Mouse (Mus musculus) urinary bladder, postnatal 4 days (tissue): ENCODE results near the gene Cops9.

Experiments used
- DNase-seq, 2 experiments: peaks; one replicate each; pipeline ENCODE4 v3.0.0; 2021 to 2022; ENCODE audit warnings: low spot score in 2 of 2

The Cops9 gene

DNA sequence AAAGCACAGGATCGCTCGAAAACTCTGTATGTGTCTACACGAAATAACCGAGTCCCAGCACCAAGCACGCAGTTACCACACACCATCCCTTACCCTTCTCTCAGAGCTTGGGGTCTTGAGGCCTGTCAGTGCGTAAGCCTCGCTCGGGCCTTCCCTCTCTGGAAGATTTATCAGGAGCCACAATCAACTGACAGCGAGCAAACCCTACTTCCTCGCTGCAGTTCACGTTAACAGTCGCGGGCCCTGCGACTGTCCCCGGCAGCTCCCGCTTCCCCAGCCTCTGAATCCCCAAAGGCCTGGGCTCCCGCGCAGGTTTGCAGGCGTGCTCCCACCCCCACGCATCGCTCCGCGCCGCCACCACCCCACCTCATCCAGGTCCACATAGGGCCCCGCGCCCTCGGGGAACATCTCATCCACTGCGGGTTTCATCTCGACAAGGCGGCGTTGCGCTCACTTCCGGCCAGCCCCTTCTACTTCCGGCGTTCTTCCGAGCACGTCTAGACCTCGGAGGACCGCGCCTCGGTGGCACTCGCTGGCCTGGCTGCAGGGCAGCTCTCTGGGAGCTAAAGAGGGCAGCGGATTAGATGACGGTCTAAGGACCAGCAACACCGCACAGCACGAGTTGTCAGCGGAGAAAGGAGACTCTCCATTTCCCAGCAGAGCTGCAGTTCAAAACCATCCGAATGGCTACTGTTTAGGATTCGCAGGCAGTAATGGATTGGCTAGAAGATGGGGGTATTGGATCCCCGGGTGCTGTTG, at the start of gene Cops9:
TSS of gene Cops9 (minus strand) at position 472 of the 759 bp plus-strand sequence.
- peak; percentile 81 to 88 for DNase-seq

DNA sequence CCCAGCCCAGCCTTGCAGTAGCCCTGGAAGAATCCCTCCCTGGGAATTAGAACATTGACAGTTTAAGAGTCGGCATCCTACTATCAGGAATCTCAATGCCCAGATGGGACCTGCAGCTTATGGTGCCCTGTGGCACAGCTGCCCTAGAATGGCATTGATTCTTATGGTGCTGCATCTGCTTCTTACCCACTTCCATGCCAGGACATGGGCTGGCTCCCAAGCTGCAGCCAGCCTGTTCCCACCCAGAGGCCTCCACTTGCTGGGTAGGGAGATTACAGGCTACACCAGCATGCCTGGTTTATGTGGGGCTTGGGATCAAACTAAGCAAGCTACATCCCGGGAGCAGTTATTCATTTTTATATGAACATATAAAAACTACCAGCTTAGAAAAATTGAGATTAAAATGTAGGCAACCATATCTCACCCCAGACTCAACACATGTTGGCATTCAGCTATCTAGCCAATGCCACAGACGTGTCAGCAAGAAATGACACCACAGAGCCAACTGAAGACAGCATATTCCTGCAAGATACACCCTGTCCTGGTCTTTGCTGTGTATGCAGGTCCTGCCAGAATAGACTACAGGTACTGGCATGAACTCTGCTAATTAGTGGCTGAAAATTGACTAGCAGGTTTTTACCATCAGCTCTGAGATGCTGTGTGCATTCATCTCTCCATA, 49.5 kb upstream of the Cops9 start:
- no peak for DNase-seq

DNA sequence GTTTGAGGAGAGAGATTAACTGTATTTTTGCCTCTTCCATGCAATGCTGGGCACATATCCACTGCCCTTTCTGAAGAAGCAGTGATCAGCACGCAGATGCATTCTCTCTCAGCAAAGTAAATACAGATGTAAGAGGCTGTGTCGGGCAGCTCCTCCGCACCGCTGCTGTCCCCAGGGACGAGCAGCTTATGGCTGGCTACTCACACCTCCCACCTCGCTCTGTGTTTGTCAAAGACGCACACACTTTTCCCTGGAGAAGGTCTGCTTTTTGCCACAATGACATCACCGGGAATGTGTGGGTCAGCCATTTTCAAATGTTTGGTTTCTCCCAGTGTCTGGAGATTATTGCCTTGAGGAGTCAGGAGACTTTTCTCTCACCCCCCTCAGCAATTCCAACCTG, 45.2 kb upstream of the Cops9 start:
- no peak for DNase-seq

DNA sequence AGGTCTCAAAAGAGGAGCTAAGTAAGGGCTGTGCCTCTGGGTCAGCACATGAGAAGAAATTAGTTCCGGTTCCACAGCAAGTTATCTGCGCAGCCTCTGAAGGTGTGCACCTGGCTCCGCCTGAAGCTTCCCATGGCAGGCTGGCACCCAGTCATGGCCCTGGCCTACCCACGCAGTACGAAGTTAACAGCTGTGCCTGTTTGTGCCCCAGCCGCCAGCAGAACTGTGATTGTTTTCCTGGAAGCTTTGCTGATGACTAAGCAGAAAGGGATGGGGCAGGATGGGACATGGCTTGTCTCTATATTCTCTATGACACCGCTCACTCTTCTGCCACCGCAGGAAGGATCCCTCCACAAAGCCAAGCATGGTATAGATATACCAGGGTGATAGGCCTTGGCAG, 41.4 kb upstream of the Cops9 start:
- no peak for DNase-seq

DNA sequence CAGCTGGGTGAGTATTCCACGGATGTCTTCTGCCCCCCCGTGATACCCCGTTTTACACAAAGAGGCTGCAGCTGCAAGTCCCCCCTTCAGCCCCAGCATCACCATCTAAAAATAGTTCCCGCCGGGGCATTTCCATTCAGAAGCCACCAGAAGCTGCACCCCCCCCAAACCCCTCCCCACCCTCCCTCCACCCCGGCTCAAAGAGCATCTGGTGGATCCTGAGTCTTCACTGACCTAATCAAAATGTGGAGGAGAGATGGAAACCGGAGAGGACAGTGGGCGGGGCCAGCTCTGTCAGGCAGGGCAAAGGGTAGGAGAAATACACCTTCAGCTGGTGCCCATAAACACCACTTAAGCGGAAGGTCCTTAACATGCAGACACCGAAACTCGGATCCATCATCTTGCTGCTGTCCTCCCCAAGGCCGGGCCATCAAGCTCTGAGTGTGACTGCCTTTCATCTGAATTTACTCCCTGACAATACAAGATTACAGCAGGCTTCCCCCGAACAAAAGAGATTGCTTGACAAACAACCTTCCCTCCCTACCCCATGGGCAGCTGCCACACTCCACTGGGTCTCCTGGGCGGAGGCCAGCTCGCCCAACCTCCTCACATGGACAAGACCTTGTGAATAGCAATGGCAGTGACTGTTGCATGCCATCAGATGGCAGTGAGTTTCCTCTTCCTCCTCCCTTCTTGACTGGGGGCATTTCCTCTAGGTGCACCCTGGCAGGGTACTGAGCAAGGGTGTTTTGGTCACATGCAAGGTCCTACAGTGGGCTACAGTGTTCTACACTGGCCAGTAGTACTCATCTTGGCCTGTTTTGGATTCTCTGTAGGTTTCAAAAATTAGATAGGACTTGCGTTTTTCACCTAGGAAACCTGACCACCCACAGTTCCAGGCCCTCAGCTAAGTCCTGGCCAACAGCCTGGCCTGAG, 39.2 kb upstream of the Cops9 start:
- no peak for DNase-seq

DNA sequence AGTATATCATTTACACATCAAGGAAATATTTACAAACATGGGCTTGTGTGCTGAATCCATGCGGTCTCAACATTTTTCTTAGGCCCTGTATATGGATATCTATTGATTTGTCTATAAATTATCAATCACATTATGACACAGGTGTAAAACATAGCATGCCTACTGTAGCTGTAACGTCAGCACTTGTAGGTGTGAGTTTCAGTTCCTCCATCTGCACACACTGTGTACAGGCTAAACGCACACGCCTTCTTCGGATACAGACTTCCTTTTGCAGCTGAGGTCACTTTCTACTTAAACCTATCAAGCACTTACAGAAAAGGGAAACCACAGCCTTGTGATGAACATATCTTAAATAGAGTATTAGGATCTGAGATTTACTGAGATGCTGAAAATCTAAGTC, 37.0 kb upstream of the Cops9 start:
- no peak for DNase-seq

DNA sequence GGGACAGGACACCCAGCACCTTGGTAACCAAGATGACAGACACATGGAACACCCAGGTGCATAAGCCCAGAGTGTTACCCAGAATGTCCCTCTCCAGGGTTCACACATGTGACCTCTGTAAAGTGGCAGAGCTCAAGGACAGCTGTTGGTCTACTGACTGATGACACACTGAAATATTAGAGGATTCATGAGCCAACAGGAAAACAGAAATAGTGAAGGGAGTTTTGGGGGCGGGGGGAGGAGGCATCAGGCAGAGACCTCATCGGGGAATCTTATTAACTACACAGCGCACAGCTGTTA, 34.8 kb upstream of the Cops9 start:
- DNase-seq = no peak

DNA sequence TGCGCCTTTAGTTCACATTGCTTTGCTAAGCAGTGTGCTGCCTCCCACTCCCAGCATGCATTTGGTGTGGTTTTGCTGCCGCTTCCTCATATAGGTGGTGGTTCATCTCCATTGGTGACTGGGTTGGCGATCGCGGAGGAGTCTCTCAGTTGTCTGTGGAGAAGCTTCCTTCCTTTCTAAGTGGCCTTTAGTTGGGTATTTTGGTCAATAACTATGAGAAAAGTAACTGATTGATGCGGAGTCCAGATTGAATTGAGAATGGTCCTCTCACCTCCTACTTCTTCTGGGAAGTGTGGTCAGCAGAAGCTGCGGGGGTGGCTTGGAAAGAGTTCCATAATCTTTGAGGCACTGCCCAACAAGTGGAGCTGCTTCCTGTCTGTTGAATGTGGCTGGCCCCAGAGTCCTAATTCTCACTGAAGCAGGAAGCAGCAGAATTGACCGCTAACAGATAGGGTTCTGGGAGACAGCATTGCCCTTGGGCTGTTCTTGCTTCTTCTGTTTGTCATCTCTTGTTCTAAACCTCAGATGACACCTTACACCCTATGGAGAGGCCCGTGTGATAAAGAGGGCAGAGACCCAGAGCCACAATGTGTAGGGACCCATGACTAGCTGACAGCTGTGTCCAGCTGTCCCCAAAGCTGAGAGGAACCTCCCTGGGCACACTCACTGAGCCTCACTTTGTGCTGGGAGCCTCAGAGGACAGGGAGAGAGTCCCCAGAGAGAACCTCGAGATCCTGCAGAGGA, 34.3 kb upstream of the Cops9 start:
- DNase-seq = no peak

DNA sequence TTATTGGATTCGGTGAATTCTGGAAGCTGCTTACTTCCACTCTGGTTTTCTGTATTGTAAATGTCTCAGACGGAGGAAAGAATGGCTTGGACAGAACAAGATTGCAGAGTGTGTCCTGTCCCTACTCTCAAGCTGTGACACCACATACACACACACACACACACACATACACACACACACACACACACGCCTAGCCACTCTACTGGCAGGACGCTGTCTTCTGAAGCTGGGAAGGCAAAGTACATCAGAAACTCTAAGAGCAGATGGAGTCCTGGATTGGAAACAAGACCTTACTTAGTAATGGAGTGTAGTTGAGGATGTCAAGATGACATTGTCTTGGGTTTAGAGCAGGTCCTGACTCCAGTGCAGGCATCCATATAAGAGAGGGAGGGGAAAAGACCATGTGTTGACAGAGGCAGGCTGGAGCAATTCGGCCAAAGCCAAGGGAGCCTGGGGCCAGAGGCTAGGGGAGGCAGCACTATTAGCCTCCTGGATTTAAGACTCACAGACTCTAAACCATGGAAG, 31.5 kb upstream of the Cops9 start:
- DNase-seq = no peak

DNA sequence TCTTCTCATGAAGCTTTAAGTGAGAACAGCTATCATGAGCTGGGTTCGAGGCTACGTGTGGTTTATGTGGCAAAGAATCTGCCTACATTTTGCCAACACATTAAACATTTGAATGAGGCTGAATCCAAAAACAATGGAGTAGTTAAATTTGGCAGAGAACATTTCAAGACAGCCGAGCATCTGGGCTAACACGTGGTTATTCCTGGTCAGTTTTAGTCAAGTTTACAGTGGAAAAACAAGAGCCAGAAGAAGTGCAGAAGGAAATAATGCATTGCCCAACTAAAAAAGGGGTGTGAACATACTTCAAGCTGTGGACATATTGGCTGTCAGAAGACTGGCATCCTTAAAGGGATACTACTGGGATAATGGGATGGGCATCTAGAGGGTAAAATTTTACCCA, 29.5 kb upstream of the Cops9 start:
- no peak for DNase-seq

DNA sequence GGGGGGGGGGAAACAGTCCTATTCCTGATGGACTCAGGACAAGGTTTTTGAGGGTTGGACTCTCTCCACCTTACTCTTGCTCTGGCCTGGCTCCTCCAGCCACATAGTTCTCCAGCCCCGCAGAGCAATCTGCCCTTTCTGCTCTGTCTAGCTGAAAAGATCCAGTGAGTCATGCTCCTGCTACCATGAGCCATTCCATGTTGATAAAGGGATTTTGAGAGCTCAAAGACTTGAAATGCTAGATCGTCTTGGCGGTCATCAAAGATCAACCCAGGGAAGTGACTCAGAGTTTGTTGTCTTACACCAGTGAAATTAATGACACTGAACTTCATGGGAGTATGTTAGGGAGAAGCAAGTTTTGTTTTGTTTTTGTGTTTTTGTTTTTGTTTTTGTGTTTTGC, 27.6 kb upstream of the Cops9 start:
- no peak for DNase-seq

DNA sequence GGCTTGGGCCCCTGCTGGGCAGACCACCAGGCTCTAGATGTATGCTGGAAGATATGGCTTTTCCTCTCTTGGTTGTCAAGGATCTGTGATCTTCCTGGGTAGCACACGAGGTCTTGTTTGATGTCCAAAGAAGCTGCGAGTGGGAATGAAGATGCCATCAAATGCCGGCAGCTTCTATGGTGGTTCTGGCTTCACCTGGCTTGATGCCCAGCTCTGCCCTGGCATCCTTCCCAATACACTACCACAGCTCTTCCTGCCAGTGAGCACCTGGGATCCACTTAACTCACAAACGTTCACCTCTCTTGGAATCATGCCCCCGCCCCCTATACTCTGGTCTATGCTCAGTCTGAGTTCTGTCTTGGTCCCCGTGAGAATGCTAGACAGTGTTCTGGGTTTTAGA, 25.3 kb upstream of the Cops9 start:
- no peak for DNase-seq

DNA sequence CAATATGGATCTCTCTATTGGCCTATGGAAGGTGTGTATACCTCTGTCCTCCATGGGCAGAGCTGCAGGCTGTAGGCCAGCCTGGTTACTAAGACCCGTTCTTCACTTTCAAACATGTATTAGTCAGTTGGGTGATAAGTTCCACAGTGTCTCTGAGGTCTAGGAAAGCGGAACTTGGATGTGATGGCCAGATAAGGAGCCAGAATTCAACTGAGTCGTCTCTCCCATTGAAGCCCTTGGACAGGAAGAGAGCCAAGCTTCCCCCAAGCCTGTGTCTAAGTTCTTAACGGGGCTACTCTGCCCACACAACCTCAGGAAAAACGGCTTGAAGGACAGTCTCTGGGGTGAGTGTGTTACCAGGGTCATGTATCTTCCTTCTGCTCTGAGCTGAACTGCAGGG, 17.6 kb upstream of the Cops9 start:
- no peak for DNase-seq

DNA sequence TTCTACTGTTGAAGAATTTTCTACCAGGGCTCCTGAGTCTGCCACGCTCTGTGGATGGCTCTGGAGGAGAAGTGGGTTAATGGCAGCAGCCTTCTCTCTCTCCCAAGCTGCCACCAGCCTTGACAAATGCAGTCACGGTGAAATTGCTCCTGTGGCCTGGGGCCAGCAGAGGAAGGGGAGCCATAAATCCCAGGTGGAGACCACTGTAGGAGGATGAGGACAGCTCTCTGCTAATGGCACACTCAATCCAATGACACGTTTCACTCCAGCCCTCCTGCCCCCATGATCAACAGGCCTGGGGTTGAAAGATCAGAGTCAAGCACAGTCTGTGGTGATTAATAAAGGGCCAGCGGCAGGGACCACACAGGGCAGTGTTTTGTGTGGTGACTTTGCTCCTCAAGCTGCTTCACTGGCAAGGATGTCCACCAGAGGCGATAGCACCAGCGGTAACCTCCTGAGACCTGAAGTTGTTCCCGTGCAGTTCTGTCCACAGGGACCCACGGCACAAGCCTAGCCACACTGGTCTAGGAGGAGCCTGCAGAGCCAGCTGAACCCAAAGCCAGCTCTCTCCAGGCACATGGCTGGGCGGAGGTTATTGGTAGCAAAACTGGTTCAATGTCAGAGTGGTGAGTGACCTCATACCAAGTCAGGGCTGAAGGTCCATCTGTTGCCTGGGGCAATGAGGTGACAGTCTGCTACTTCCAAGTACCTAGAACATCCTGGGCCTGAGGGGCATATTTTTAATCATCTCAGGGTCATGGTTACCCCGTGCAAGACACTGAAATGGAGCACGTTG, 15.4 kb upstream of the Cops9 start:
- no peak for DNase-seq

DNA sequence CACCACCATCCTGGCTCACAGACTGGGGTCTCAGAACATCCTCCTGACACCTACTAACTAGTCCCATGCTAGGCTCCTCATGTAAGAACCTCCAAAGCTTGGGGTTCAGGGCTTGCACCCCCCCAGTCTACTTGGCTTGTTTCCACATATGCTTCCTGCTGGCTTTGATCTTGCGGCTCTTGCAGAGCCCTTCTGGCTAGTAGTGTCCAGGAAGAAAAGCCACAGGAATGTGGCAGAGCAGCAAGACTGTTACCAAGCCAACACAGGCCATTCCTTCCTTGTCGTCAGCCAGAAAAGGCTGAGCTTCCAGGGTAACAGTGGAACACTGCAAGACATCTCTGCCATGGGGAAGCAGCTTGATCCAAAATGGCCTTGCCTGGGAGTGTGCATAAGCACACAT, 12.9 kb upstream of the Cops9 start:
- DNase-seq = no peak

DNA sequence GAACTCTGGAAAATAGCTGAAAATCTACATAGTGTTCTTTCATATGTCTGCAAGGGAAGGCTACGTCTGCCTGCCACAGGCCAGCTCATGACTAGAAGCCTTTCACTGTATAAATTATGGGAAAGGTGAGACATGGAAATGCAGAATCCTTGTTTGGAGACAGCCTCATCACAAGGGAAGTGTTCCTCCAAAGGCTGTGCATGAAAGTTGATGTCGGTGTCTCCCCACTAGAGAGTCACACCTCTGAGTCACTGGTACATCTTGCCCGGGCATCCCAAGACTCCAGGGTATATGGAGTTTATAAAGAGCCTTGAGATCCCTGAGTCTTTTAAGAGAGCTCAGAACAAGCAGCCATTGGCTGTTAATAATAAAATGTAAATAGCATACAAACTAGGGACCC, 11.4 kb upstream of the Cops9 start:
- no peak for DNase-seq

DNA sequence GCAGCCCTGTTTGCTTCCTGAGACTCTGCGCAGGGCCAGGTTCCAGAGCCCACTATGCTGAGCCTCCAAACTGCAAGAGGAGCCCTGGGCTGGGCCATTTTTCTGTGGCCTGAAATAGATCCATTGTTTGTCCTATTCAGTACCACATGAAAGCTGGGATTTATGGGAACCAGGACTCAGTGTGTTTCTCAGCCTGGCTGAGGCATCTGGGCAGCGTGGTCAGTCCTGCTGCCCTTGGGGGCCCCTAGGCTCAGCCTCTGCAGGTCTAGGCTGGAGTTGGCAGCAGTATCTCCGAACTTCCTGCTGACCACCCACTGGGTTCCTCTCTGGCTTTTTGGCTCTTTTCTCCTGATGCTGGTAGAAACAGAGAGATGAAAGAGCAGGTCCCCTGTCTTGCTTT, 9.7 kb upstream of the Cops9 start:
- no peak for DNase-seq

DNA sequence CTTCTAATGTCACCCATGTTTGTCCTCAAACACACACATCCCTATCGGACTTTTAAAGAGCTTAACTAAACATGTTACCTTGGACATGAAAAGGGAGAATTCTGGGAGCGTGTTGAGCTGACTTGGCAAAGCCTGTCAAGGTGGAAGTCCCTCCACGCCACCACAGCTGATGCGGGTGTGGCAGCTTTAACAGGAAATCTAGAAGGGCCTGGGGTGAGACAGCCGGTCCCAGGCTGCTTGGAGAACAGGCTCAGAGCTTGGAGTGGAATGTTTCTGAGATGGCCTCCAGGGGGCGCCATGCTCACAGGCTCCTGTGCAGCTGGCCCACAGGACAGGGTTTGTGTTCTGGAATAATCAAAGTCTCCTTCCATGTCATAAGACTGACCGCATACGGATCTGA, 6.9 kb upstream of the Cops9 start, which contains the start of gene Otos:
TSS of gene Otos (minus strand) at position 169 of the 400 bp plus-strand sequence.
- DNase-seq = peak in 1 of 2 experiments; percentile 63

DNA sequence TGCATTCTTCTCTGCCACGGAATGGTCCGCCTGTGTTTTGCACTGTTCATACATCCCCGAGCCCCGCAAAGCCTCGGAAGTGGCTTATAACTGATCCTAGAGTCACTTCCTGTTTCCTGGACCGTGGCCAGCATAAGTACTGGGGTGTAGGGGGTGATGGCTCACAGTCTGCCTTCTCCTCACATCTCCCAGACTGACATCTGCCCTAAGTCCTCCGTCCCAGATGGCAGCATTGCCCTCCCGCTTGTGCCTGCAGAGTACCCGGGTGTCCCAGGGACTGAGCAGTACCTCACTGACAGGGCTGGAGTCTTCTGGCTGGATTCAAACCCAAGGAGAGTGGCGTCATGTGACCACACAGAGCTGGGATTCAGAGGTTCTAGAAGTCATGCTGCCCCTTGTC, 6.4 kb upstream of the Cops9 start:
- no peak for DNase-seq

DNA sequence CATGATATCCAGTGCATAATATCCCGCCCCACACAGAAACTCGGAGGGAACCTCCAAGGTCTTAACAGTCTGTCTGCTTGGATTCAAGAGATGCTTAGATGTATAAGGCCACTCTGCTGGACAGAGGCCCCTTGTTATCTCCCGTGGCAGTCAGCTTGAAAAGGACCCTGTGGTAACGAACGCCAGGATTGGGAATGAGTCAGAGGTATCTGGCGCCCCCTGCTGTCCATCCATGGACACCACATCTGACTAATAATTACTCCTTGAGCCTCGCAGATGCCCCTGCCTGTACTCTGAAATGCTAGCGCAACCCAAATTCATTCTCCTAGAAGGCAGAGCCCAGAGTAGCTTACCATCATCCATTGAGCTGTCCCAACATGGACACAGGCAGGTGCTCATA, 6.0 kb upstream of the Cops9 start:
- peak in 1 of 2 experiments; percentile 73 for DNase-seq

DNA sequence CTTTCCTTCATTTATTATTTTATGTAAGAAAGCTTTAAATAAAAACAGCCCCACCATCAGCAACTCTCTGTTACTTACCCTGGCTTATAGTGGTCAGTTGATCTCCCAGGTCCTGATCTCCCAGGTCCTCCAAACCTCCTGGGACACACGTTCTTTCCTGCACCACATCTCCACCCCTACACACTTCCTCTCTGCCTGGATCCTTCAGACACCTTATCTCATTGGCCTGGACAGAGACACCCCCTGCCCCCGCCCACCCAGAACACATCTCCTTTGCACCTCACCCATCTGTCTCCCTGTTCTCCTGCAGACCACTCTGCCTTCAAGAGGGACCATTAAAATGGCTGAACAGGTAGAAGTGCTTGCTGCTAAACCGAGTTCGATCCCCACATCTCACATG, 5.2 kb upstream of the Cops9 start:
- DNase-seq = no peak
